In the genomic region with DNA sequence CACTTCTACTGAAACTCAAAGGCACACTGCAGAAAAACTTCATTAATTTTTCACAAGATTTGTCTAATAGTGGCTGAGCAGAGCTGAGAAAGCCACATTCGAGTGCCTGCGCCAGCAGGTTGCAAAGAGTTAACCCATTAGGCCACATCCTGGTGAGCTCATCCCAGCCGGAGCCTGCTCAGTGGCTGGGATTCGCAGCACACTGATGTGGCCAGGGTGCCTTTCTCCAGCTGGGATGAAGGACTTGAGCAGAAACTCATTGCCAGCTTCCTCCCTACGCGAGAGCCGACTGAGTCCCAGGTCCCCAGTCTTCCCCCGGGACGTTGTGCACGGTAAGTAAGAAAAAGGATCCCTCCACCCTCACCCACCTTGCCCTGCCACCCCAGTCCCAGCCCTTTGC, we compare ENCODE assay signal across 1 mouse cellular context.
TF ChIP-seq lines count a peak whose summit lies in the region.

A gene (plus strand): TSS at position 171 of the 400 bp plus-strand sequence.

TF ChIP-seq in ES-E14, 5 proteins besides CTCF, POLR2A, EP300 and RAD21:
- TF ChIP-seq ZNF384 (IDR thresholded peaks at IDR 0.05; ENCODE audit: low read depth, low read length) (no peak), CHD2 (IDR thresholded peaks at IDR 0.05; ENCODE audit: low read depth, low read length) (no peak), HCFC1 (IDR thresholded peaks at IDR 0.05; ENCODE audit: borderline replicate concordance, insufficient read depth, low read length) (no peak), ZC3H11A (IDR thresholded peaks at IDR 0.05; ENCODE audit: borderline replicate concordance, low read depth, low read length) (no peak), MAFK (IDR thresholded peaks at IDR 0.05; ENCODE audit: insufficient read depth, low read depth, low read length) (no peak)
